Mouse (Mus musculus) urinary bladder, postnatal 36 days (tissue): ENCODE results near the gene Gm20388.

Experiments used
- DNase-seq, 2 experiments: peaks; one replicate each; pipeline ENCODE4 v3.0.0; 2022; ENCODE audit warnings: low spot score in 2 of 2, mixed read lengths in 1 of 2

The Gm20388 gene

GRCm38 (mm10) chr8:122758597-122758996, 2848.0 kb downstream of the Gm20388 start:
- DNase-seq: no peak

- no peak for DNase-seq
Measured at GRCm38 (mm10) chr8:122760116-122760515, 2849.5 kb downstream of the Gm20388 start.

- no peak for DNase-seq
Measured at GRCm38 (mm10) chr8:122761109-122761508, 2850.5 kb downstream of the Gm20388 start.

GRCm38 (mm10) chr8:122762731-122763266, 2852.2 kb downstream of the Gm20388 start:
- DNase-seq: peak in 1 of 2 experiments; percentile 13

GRCm38 (mm10) chr8:122763267-122763738, 2852.7 kb downstream of the Gm20388 start:
- DNase-seq: peak; percentile 9 to 11

- DNase-seq: no peak
Measured at GRCm38 (mm10) chr8:122764790-122765474, 2854.3 kb downstream of the Gm20388 start.

- DNase-seq: no peak
Measured at GRCm38 (mm10) chr8:122766189-122766588, 2855.5 kb downstream of the Gm20388 start.

GRCm38 (mm10) chr8:122766647-122767200, 2856.1 kb downstream of the Gm20388 start:
- peak in 1 of 2 experiments; percentile 36 for DNase-seq

- DNase-seq: no peak
Measured at GRCm38 (mm10) chr8:122767229-122767628, 2856.6 kb downstream of the Gm20388 start.

GRCm38 (mm10) chr8:122769251-122770058, 2858.8 kb downstream of the Gm20388 start:
- DNase-seq: no peak

- DNase-seq: no peak
Measured at GRCm38 (mm10) chr8:122772431-122773060, 2861.9 kb downstream of the Gm20388 start.

- peak; percentile 32 to 44 for DNase-seq
Measured at GRCm38 (mm10) chr8:122775285-122776155, 2864.9 kb downstream of the Gm20388 start, which contains the start of gene Acsf3. Acsf3 (plus strand) TSS chr8:122775486.

- no peak for DNase-seq
Measured at GRCm38 (mm10) chr8:122777701-122778100, 2867.1 kb downstream of the Gm20388 start.

- no peak for DNase-seq
Measured at GRCm38 (mm10) chr8:122778703-122779239, 2868.1 kb downstream of the Gm20388 start.

- no peak for DNase-seq
Measured at GRCm38 (mm10) chr8:122779255-122779654, 2868.6 kb downstream of the Gm20388 start.

GRCm38 (mm10) chr8:122784756-122785155, 2874.1 kb downstream of the Gm20388 start:
- DNase-seq: no peak

GRCm38 (mm10) chr8:122789796-122790195, 2879.2 kb downstream of the Gm20388 start:
- peak in 1 of 2 experiments; percentile 21 for DNase-seq

- DNase-seq: no peak
Measured at GRCm38 (mm10) chr8:122793375-122794174, 2882.9 kb downstream of the Gm20388 start.

GRCm38 (mm10) chr8:122794175-122794454, 2883.5 kb downstream of the Gm20388 start:
- DNase-seq: no peak
